Mouse (Mus musculus) c-Kit-positive CD71-positive TER-119-negative erythroid progenitor cells, embryonic 14.5 days (primary cell): ENCODE data around the gene Atp6ap1.

ENCODE experiments used
- DNase-seq: peaks from one replicate; pipeline ENCODE4 v3.0.0-alpha.2; 2013; ENCODE audit warnings: low read depth

Gene Atp6ap1

GRCm38 (mm10) chrX:74304867-74305700, 8.2 kb downstream of the Atp6ap1 start, which contains the start of gene Gdi1:
TSS of gene Gdi1 (plus strand) at chrX:74304998.
- no peak for DNase-seq

GRCm38 (mm10) chrX:74312540-74313464, 15.9 kb downstream of the Atp6ap1 start, which contains the start of gene Fam50a:
TSS of gene Fam50a (plus strand) at chrX:74313033.
- peak; percentile 75 for DNase-seq

- peak; percentile 44 for DNase-seq
Observed at GRCm38 (mm10) chrX:74328725-74329161, 31.8 kb downstream of the Atp6ap1 start, which contains the start of gene Plxna3. TSS of gene Plxna3 (plus strand) at chrX:74329066.

- no peak for DNase-seq
Observed at GRCm38 (mm10) chrX:74329215-74329671, 32.3 kb downstream of the Atp6ap1 start.

- DNase-seq, result no peak
Observed at GRCm38 (mm10) chrX:74330166-74330930, 33.5 kb downstream of the Atp6ap1 start.

- DNase-seq, result no peak
Observed at GRCm38 (mm10) chrX:74352645-74353466, 56.0 kb downstream of the Atp6ap1 start.

- DNase-seq, result peak; percentile 47
Observed at GRCm38 (mm10) chrX:74353467-74353770, 56.5 kb downstream of the Atp6ap1 start, which contains the start of gene Lage3. TSS of gene Lage3 (minus strand) at chrX:74353618.
